Mouse (Mus musculus): ENCODE results near the gene Pcdh19.
"Not testable (repeated sequence)": the region's sequence is repeated elsewhere in the genome, so short reads cannot be mapped to it uniquely, and the experiment has no call there.

Pcdh19 gene

GRCm38 (mm10) chrX:133688840-133689239 is at the start of gene Pcdh19:
TSS of gene Pcdh19 (minus strand) at chrX:133688987.
- peak; percentile 76 to 82 for DNase-seq (ENCODE audit: low spot score in 2 of 2)

GRCm38 (mm10) chrX:133735871-133736270 is 47.1 kb upstream of the Pcdh19 start:
- DNase-seq (ENCODE audit: low spot score in 2 of 2), result no peak

GRCm38 (mm10) chrX:133734984-133735383 is 46.2 kb upstream of the Pcdh19 start:
- DNase-seq (ENCODE audit: low spot score in 2 of 2), result peak; percentile 36 to 43

- no peak for DNase-seq (ENCODE audit: low spot score in 2 of 2)
These were observed 32.7 kb upstream of the Pcdh19 start for GRCm38 (mm10) chrX:133721517-133721916.

GRCm38 (mm10) chrX:133710621-133711020 is 21.8 kb upstream of the Pcdh19 start:
- DNase-seq (ENCODE audit: low spot score in 2 of 2), result no peak

GRCm38 (mm10) chrX:133702902-133703301 is 14.1 kb upstream of the Pcdh19 start:
- no peak for DNase-seq (ENCODE audit: low spot score in 2 of 2)

- DNase-seq (ENCODE audit: low spot score in 2 of 2), result not testable (repeated sequence)
These were observed 9.1 kb upstream of the Pcdh19 start for GRCm38 (mm10) chrX:133697871-133698270.

- peak in 1 of 2 experiments; percentile 32 for DNase-seq (ENCODE audit: low spot score in 2 of 2)
These were observed 7.7 kb upstream of the Pcdh19 start for GRCm38 (mm10) chrX:133696461-133696860.

GRCm38 (mm10) chrX:133693037-133693760 is 4.4 kb upstream of the Pcdh19 start:
- peak; percentile 58 for DNase-seq (ENCODE audit: low spot score in 2 of 2)

GRCm38 (mm10) chrX:133692392-133692790 is 3.6 kb upstream of the Pcdh19 start:
- no peak for DNase-seq (ENCODE audit: low spot score in 2 of 2)

GRCm38 (mm10) chrX:133691581-133692391 is 3.0 kb upstream of the Pcdh19 start:
- DNase-seq (ENCODE audit: low spot score in 2 of 2), result peak; percentile 64 to 73

GRCm38 (mm10) chrX:133690822-133691221 is 2.0 kb upstream of the Pcdh19 start:
- no peak for DNase-seq (ENCODE audit: low spot score in 2 of 2)

GRCm38 (mm10) chrX:133689576-133690250 is 926 bp upstream of the Pcdh19 start:
- DNase-seq (ENCODE audit: low spot score in 2 of 2), result peak in 1 of 2 experiments; percentile 14

GRCm38 (mm10) chrX:133688156-133688555 is 631 bp downstream of the Pcdh19 start:
- DNase-seq (ENCODE audit: low spot score in 2 of 2), result peak in 1 of 2 experiments; percentile 18

- peak in 1 of 2 experiments; percentile 15 for DNase-seq (ENCODE audit: low spot score in 2 of 2)
These were observed 1.1 kb downstream of the Pcdh19 start for GRCm38 (mm10) chrX:133687666-133688151.

- DNase-seq (ENCODE audit: low spot score in 2 of 2), result no peak
These were observed 2.1 kb downstream of the Pcdh19 start for GRCm38 (mm10) chrX:133686533-133687311.

- no peak for DNase-seq (ENCODE audit: low spot score in 2 of 2)
These were observed 3.2 kb downstream of the Pcdh19 start for GRCm38 (mm10) chrX:133685572-133685971.

- DNase-seq (ENCODE audit: low spot score in 2 of 2), result no peak
These were observed 4.8 kb downstream of the Pcdh19 start for GRCm38 (mm10) chrX:133683961-133684360.

GRCm38 (mm10) chrX:133675121-133675520 is 13.7 kb downstream of the Pcdh19 start:
- DNase-seq (ENCODE audit: low spot score in 2 of 2), result no peak

- DNase-seq (ENCODE audit: low spot score in 2 of 2), result no peak
These were observed 15.0 kb downstream of the Pcdh19 start for GRCm38 (mm10) chrX:133673796-133674195.

- DNase-seq (ENCODE audit: low spot score in 2 of 2), result no peak
These were observed 28.7 kb downstream of the Pcdh19 start for GRCm38 (mm10) chrX:133660111-133660510.
